Mouse (Mus musculus) heart, postnatal 0 days (tissue): ENCODE measurements around the gene Gm28729.

Experiments
- CTCF ChIP-seq: IDR thresholded peaks from 2 replicates; pipeline ENCODE4 v1.5.1; 2016; ENCODE audit warnings: antibody characterized with exemption, control low read depth, low read depth
- EP300 ChIP-seq: IDR thresholded peaks from 2 replicates; pipeline ENCODE4 v1.6.1; 2016; ENCODE audit warnings: antibody characterized with exemption, low read depth

GRCm38 (mm10) chr9:96436901-96437804 lies 87.9 kb downstream of the Gm28729 start:
- TF ChIP-seq CTCF = no peak
- no peak for TF ChIP-seq EP300
